Comparison of ENCODE assay signal across 24 mouse cellular contexts in the genomic region with DNA sequence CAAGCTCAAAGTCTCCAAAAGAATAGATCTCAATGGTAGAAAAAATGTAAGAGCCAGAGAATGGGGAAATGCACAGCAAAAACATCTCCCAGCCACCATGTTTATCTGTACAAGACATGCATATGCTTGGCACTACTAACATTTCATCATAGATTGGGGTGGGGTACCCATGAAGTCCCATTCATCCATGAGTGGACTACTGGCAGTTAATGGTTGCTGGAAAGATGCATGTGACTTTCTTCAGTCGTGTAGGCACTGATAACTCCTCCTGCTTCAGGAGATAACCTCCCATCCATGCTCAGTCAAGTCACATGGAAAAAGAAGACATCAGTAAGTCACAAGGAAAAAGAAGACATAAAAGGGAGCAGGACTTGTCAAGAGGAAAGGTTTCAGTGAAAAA.
"Had no signal": no experiment of that assay in that cellular context is flagged by ENCODE, and none has a peak within 500 bp of the region (broad histone marks: within the 10 kb centered on the region; RNA-seq: fewer than 3 reads in every experiment).

No protein-coding gene starts in this region.

- DNase-seq: gastrocnemius, adult 2 months; gastrocnemius, postnatal 10 days; gastrocnemius, postnatal 25 days; heart, adult 18-20 months; heart, postnatal 10 days; heart, postnatal 4 days; kidney, adult 18-20 months; kidney, adult 8-10 months; kidney, postnatal 10 days; kidney, postnatal 25 days; kidney, postnatal 4 days had no signal

- H3K36me3 ChIP-seq: heart, embryonic 10.5 days; heart, embryonic 12.5 days; hindbrain, embryonic 10.5 days; hindbrain, embryonic 12.5 days; intestine, embryonic 15.5 days; limb, embryonic 10.5 days; limb, embryonic 12.5 days had no signal

- H3K27ac ChIP-seq: gastrocnemius, adult 2 months; heart, embryonic 10.5 days; hindbrain, embryonic 10.5 days; hindbrain, embryonic 12.5 days; hindbrain, embryonic 14.5 days; intestine, embryonic 15.5 days; layer of hippocampus, adult 2 months; left cerebral cortex, adult 2 months; limb, embryonic 10.5 days; limb, embryonic 12.5 days had no signal

- H3K4me3 ChIP-seq: gastrocnemius, adult 2 months; heart, embryonic 10.5 days; heart, embryonic 12.5 days; hindbrain, embryonic 10.5 days; hindbrain, embryonic 12.5 days; intestine, embryonic 15.5 days; layer of hippocampus, adult 2 months; left cerebral cortex, adult 2 months; limb, embryonic 10.5 days; limb, embryonic 12.5 days had no signal

- H3K27me3 ChIP-seq: heart, embryonic 12.5 days; hindbrain, embryonic 12.5 days; intestine, embryonic 15.5 days; limb, embryonic 12.5 days had no signal

- H3K4me1 ChIP-seq: heart, embryonic 10.5 days; heart, embryonic 12.5 days; hindbrain, embryonic 10.5 days; hindbrain, embryonic 12.5 days; intestine, embryonic 15.5 days; limb, embryonic 10.5 days; limb, embryonic 12.5 days had no signal

- H3K9me3 ChIP-seq: heart, embryonic 10.5 days; heart, embryonic 12.5 days; hindbrain, embryonic 10.5 days; hindbrain, embryonic 12.5 days; intestine, embryonic 15.5 days; limb, embryonic 10.5 days; limb, embryonic 12.5 days had no signal

- H3K4me2 ChIP-seq: heart, embryonic 12.5 days; hindbrain, embryonic 12.5 days; hindbrain, embryonic 14.5 days; intestine, embryonic 15.5 days; limb, embryonic 12.5 days had no signal

- ATAC-seq: hindbrain, embryonic 16.5 days; inflammation-experienced regulatory T-cells, adult 6 months; intestine, embryonic 15.5 days; intestine, postnatal 0 days had no signal

- H3K9ac ChIP-seq: heart, embryonic 12.5 days; hindbrain, embryonic 12.5 days; hindbrain, embryonic 14.5 days; intestine, embryonic 15.5 days; limb, embryonic 12.5 days had no signal
